Mouse (Mus musculus): ENCODE data around the gene Ebf4.
A peak's percentile ranks its signal among the peaks of the same experiment; 100 is the strongest.

Ebf4 gene

GRCm38 (mm10) chr2:130294936-130295277, at the start of gene Ebf4:
Gene Ebf4 (plus strand): TSS chr2:130295169.
- peak; percentile 20 for DNase-seq

GRCm38 (mm10) chr2:130246912-130247311, 48.1 kb upstream of the Ebf4 start:
- peak; percentile 30 for DNase-seq

- DNase-seq: no peak
Measured at GRCm38 (mm10) chr2:130248226-130248625, 46.7 kb upstream of the Ebf4 start.

- DNase-seq: no peak
Measured at GRCm38 (mm10) chr2:130256762-130257161, 38.2 kb upstream of the Ebf4 start.

- no peak for DNase-seq
Measured at GRCm38 (mm10) chr2:130260822-130261221, 34.1 kb upstream of the Ebf4 start.

GRCm38 (mm10) chr2:130261914-130262313, 33.1 kb upstream of the Ebf4 start:
- no peak for DNase-seq

- no peak for DNase-seq
Measured at GRCm38 (mm10) chr2:130262398-130262797, 32.6 kb upstream of the Ebf4 start.

- no peak for DNase-seq
Measured at GRCm38 (mm10) chr2:130265520-130265919, 29.4 kb upstream of the Ebf4 start.

GRCm38 (mm10) chr2:130268074-130268473, 26.9 kb upstream of the Ebf4 start:
- no peak for DNase-seq

- DNase-seq: no peak
Measured at GRCm38 (mm10) chr2:130273732-130274131, 21.2 kb upstream of the Ebf4 start.

GRCm38 (mm10) chr2:130274149-130274861, 20.7 kb upstream of the Ebf4 start, which contains the start of gene Nop56:
Gene Nop56 (plus strand): TSS chr2:130274430.
- peak; percentile 100 for DNase-seq

GRCm38 (mm10) chr2:130274862-130275261, 20.1 kb upstream of the Ebf4 start:
- DNase-seq: peak; percentile 50

GRCm38 (mm10) chr2:130275649-130276048, 19.3 kb upstream of the Ebf4 start:
- peak; percentile 55 for DNase-seq

- DNase-seq: no peak
Measured at GRCm38 (mm10) chr2:130279600-130280091, 15.3 kb upstream of the Ebf4 start.

GRCm38 (mm10) chr2:130280224-130280623, 14.7 kb upstream of the Ebf4 start:
- no peak for DNase-seq

- DNase-seq: peak; percentile 26
Measured at GRCm38 (mm10) chr2:130280818-130281217, 14.2 kb upstream of the Ebf4 start.

GRCm38 (mm10) chr2:130283854-130284654, 10.9 kb upstream of the Ebf4 start, which contains the start of gene Idh3b:
Gene Idh3b (minus strand): TSS chr2:130284547.
- peak; percentile 85 for DNase-seq

GRCm38 (mm10) chr2:130289086-130289485, 5.9 kb upstream of the Ebf4 start:
- no peak for DNase-seq

GRCm38 (mm10) chr2:130291434-130291833, 3.5 kb upstream of the Ebf4 start:
- peak; percentile 86 for DNase-seq

- no peak for DNase-seq
Measured at GRCm38 (mm10) chr2:130293009-130293408, 2.0 kb upstream of the Ebf4 start.

- no peak for DNase-seq
Measured at GRCm38 (mm10) chr2:130293486-130293885, 1.5 kb upstream of the Ebf4 start.

- peak; percentile 20 for DNase-seq
Measured at GRCm38 (mm10) chr2:130294218-130294935, 592 bp upstream of the Ebf4 start.
